Mouse (Mus musculus) liver, postnatal 0 days (tissue): ENCODE results near the gene Srpx2.

ENCODE experiments used
- CTCF ChIP-seq: sonication (generic); IDR thresholded peaks from 2 replicates; pipeline ENCODE4 v1.5.1; 2016; ENCODE audit warnings: antibody characterized with exemption, low read depth
- EP300 ChIP-seq: IDR thresholded peaks from 2 replicates; pipeline ENCODE4 v1.6.1; 2016; ENCODE audit warnings: antibody characterized with exemption, low read depth, mild to moderate bottlenecking

DNA sequence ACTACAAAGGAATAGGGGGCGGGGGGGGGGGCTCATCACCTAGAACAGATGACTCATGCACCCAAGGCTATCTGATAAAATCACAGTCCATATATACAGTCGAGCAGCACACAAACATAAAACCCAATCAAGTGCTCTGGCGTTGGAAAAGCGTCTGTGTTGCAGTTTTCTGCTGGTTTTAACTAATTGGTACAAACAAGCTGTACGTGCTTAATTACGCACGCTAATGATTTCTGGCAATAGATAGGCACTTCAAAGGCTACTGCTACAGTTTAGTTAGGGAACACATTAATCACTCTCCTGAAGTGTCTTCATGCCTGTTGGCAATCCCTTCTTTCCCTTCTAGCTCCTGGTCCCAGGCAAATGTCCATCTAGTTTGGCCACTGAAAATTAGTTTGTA is 46.4 kb downstream of the Srpx2 start:
- TF ChIP-seq CTCF = no peak
- no peak for TF ChIP-seq EP300
